Comparison of ENCODE assay signal across 17 mouse cellular contexts in the genomic region with DNA sequence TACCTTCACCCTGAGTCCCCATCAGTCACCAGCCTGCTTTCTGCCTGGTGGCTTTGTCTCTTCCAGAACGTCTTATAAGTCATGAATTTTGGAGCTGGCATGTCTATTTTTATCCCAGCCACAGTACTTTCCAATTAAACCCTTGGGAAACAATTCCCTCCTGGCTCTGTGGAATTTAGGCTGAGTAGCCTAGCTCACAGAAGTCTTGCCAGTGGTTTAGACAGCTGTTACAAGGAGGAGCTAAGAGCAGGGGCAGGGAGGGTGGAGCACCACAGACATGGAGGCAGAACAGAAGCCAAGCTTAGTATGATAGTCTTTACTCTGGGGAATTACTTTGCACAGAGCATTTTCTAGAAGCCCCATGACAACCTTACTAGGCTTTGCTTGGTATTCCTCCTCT. TPM values are rescaled to one million over a fixed set of nuclear protein-coding genes. Genes with fewer than 3 reads are reported as not detected.
DNase-seq lines count a peak whose midpoint lies in the region; ATAC-seq and TF ChIP-seq lines count a peak whose summit lies in the region.
"Had no signal": no experiment of that assay in that cellular context is flagged by ENCODE, and none has a peak within 500 bp of the region (broad histone marks: within the 10 kb centered on the region; RNA-seq: fewer than 3 reads in every experiment).

No protein-coding gene starts in this region.

- ATAC-seq in Patski: peak; percentile 35
- ATAC-seq in heart, embryonic 16.5 days (replicated peaks; ENCODE audit: extremely low read depth, insufficient read depth, low FRiP score): 0 out of 2 replicates have a peak, but pooled peaks have one; percentile 6
- ATAC-seq: forebrain, embryonic 16.5 days; hindbrain, embryonic 16.5 days had no signal

- CTCF ChIA-PET in Patski (lab: Charles Lee): no interaction called here

- H3K36me3 ChIP-seq in heart, embryonic 10.5 days: no peaks in the 10 kb centered on the region
- H3K36me3 ChIP-seq in heart, embryonic 16.5 days (ENCODE audit: control insufficient read depth, insufficient read depth): no peaks in the 10 kb centered on the region
- H3K36me3 ChIP-seq: embryonic facial prominence, embryonic 12.5 days; lung, embryonic 15.5 days; midbrain, embryonic 10.5 days had no signal

- H3K9ac ChIP-seq in heart, embryonic 16.5 days (ENCODE audit: low read length): 0 out of 2 replicates have a peak overlapping the region, but pooled peaks have one; percentile 1
- H3K9ac ChIP-seq: embryonic facial prominence, embryonic 12.5 days; lung, embryonic 15.5 days had no signal

- WGBS in heart, embryonic 10.5 days: 17% methylated on average over 1 of the region's 1 CpGs
- 15% methylated on average over 1 of the region's 1 CpGs for WGBS in heart, embryonic 16.5 days

- DNase-seq in heart, embryonic 10.5 days (ENCODE audit: low spot score): no peak
- DNase-seq in heart, postnatal 25 days (ENCODE audit: low spot score): no peak
- DNase-seq in 3134 (ENCODE audit: extremely low read depth, insufficient read length, low spot score) (peak; percentile 78), Patski (ENCODE audit: low read depth, low spot score) (no peak)
- DNase-seq in urinary bladder, adult 18-20 months (ENCODE audit: low spot score in 2 of 2): no peak
- DNase-seq in kidney, postnatal 14 days: no peak
- DNase-seq: cerebellum, adult 11 months; kidney, adult 11 months; kidney, postnatal 10 days; layer of hippocampus, adult 9-11 months; right cerebral cortex, postnatal 14 days had no signal

- intact Hi-C loops in heart, postnatal 25 days (cut with DNase I): no loop called here

- H3K9me3 ChIP-seq in heart, embryonic 10.5 days: no peaks in the 10 kb centered on the region
- H3K9me3 ChIP-seq in heart, embryonic 16.5 days (replicated peaks; ENCODE audit: control insufficient read depth, low read length): no peaks in the 10 kb centered on the region
- H3K9me3 ChIP-seq: embryonic facial prominence, embryonic 12.5 days; lung, embryonic 15.5 days; midbrain, embryonic 10.5 days had no signal

- no peak overlapping the region for H3K4me3 ChIP-seq in heart, embryonic 10.5 days
- no peak overlapping the region for H3K4me3 ChIP-seq in heart, embryonic 16.5 days (ENCODE audit: low read length)
- H3K4me3 ChIP-seq: embryonic facial prominence, embryonic 12.5 days; lung, embryonic 15.5 days; midbrain, embryonic 10.5 days had no signal

- H3K27me3 ChIP-seq in heart, embryonic 10.5 days (ENCODE audit: insufficient read depth, poor library complexity, severe bottlenecking): no peaks in the 10 kb centered on the region
- no peaks in the 10 kb centered on the region for H3K27me3 ChIP-seq in Patski
- H3K27me3 ChIP-seq in heart, embryonic 16.5 days (ENCODE audit: control insufficient read depth, insufficient read depth, low read length): no peaks in the 10 kb centered on the region
- H3K27me3 ChIP-seq: embryonic facial prominence, embryonic 12.5 days; lung, embryonic 15.5 days had no signal

- POLR2A ChIA-PET in Patski (lab: Charles Lee): interaction anchor here (1.7 kb wide), 1 partner anchor 15 kb away, joined by 3 read pairs; no protein-coding TSS in a partner anchor

- peaks cover 22% of the 10 kb centered on the region for H3K4me1 ChIP-seq in heart, embryonic 10.5 days
- peaks cover 12% of the 10 kb centered on the region for H3K4me1 ChIP-seq in heart, embryonic 16.5 days (ENCODE audit: control insufficient read depth, insufficient read depth, low read length)
- H3K4me1 ChIP-seq: midbrain, embryonic 10.5 days had no signal

- H3K4me2 ChIP-seq in heart, embryonic 16.5 days (ENCODE audit: low read depth, low read length): no peak overlapping the region
- H3K4me2 ChIP-seq: embryonic facial prominence, embryonic 12.5 days; lung, embryonic 15.5 days had no signal

- in situ Hi-C loops in Patski (cut with MboI; ENCODE audit: low pct_unique_long_range_greater_than_20kb): no loop called here

- H3K27ac ChIP-seq in heart, embryonic 10.5 days: peak overlapping the region; percentile 62
- peak overlapping the region; percentile 56 for H3K27ac ChIP-seq in heart, embryonic 16.5 days (ENCODE audit: low read length)
- H3K27ac ChIP-seq: embryonic facial prominence, embryonic 12.5 days; lung, embryonic 15.5 days; midbrain, embryonic 10.5 days had no signal

- no peak for TF ChIP-seq CTCF in Patski (IDR thresholded peaks at IDR 0.05)

RNA-seq across cellular contexts. Expression of a gene that starts 17.8 kb away (rescaled TPM):
- 53.0 and 72.5 TPM in 2 replicates for polyA plus RNA-seq in heart, embryonic 10.5 days (2016; fragmentation: Nextera tagmentation; extraction: Ambion mirVana)
- total RNA-seq in heart, postnatal 25 days (2021): 10 to 100 TPM; 37.4 to 44.3 TPM
- polyA plus RNA-seq in Patski (2021): 1.6 TPM
- polyA plus RNA-seq in heart, embryonic 16.5 days (2015; fragmentation: Nextera tagmentation; extraction: Ambion mirVana): 57.5 and 60.2 TPM in 2 replicates

Comparison
In these comparisons a context has a peak if more than half of its experiments do, and no peak if none do; other contexts are left out.
1. RNA of a gene that starts 17.8 kb away (polyA plus RNA-seq): 57.5 to 60.2 TPM in heart, embryonic 16.5 days and 53.0 to 72.5 TPM in heart, embryonic 10.5 days; 1.6 TPM in Patski (single experiment); every median in the first group is over 10 times any median in the second.